11 mouse cellular contexts compared by ENCODE assay signal in genomic region chr4:127354506-127355485, GRCm38 (mm10). TPM values are rescaled to one million over a fixed set of nuclear protein-coding genes. Genes with fewer than 3 reads are reported as not detected.
A peak's percentile ranks its signal among the peaks of the same experiment; 100 is the strongest.
DNase-seq lines count a peak whose midpoint lies in the region; ATAC-seq lines count a peak whose summit lies in the region.
"Had no signal": no experiment of that assay in that cellular context is flagged by ENCODE, and none has a peak within 500 bp of the region (broad histone marks: within the 10 kb centered on the region; RNA-seq: fewer than 3 reads in every experiment).

No protein-coding gene starts in this region.

- 23% methylated on average over 15 of the region's 15 CpGs for WGBS in lung, embryonic 15.5 days
- WGBS in hindbrain, embryonic 14.5 days = 81% methylated on average over 15 of the region's 15 CpGs

- peaks cover 3% of the 10 kb centered on the region; the same call in 1 of the 2 replicates for H3K27me3 ChIP-seq in lung, embryonic 15.5 days
- H3K27me3 ChIP-seq in hindbrain, embryonic 14.5 days (ENCODE audit: control insufficient read depth, insufficient read depth, low read length) = no peaks in the 10 kb centered on the region

- no peak overlapping the region for H3K27ac ChIP-seq in lung, embryonic 15.5 days
- no peak overlapping the region for H3K27ac ChIP-seq in hindbrain, embryonic 14.5 days

- 0 out of 2 replicates have a peak, but pooled peaks have one; percentile 3 for ATAC-seq in lung, embryonic 15.5 days (ENCODE audit: borderline replicate concordance, extremely low read depth, low FRiP score, low TSS enrichment)
- no peak for ATAC-seq in hindbrain, embryonic 14.5 days (ENCODE audit: low FRiP score)
- ATAC-seq: hindbrain, embryonic 16.5 days had no signal

- peaks cover 9% of the 10 kb centered on the region for H3K4me1 ChIP-seq in lung, embryonic 15.5 days
- 0 out of 2 replicates have a peak, but pooled peaks cover 8% of the 10 kb centered on the region for H3K4me1 ChIP-seq in hindbrain, embryonic 14.5 days (replicated peaks; ENCODE audit: control insufficient read depth, insufficient read depth, low read length)

- no peaks in the 10 kb centered on the region for H3K36me3 ChIP-seq in lung, embryonic 15.5 days
- no peaks in the 10 kb centered on the region for H3K36me3 ChIP-seq in hindbrain, embryonic 14.5 days (replicated peaks; ENCODE audit: control insufficient read depth, insufficient read depth)

- H3K4me2 ChIP-seq in lung, embryonic 15.5 days = no peak overlapping the region
- H3K4me2 ChIP-seq in hindbrain, embryonic 14.5 days (replicated peaks) = no peak overlapping the region

- no peak overlapping the region for H3K9ac ChIP-seq in lung, embryonic 15.5 days
- H3K9ac ChIP-seq in hindbrain, embryonic 14.5 days = no peak overlapping the region

- H3K9me3 ChIP-seq in lung, embryonic 15.5 days = no peaks in the 10 kb centered on the region
- H3K9me3 ChIP-seq in hindbrain, embryonic 14.5 days (ENCODE audit: control insufficient read depth, low read length) = no peaks in the 10 kb centered on the region

- no peak overlapping the region for H3K4me3 ChIP-seq in lung, embryonic 15.5 days
- no peak overlapping the region for H3K4me3 ChIP-seq in hindbrain, embryonic 14.5 days (replicated peaks; ENCODE audit: low read length)

- DNase-seq in lung, postnatal 10 days = no peak
- peak; percentile 18 for DNase-seq in adipocyte (ENCODE audit: low spot score)
- peak; percentile 96 for DNase-seq in fibroblast of lung, adult 2 months (ENCODE audit: low read depth)
- peak; percentile 73 to 81 for DNase-seq in kidney, postnatal 4 days
- DNase-seq in left cerebral cortex, adult 8-10 months (ENCODE audit: low spot score in 2 of 2) = no peak
- no peak for DNase-seq in hindbrain, embryonic 14.5 days (ENCODE audit: low spot score)
- DNase-seq: lung, postnatal 14 days; thymus, postnatal 4 days had no signal

RNA-seq across cellular contexts. Expression of gene Gjb4, which starts 0.9 kb away (rescaled TPM):
- 0.10 TPM in 1 of 2 replicates, not detected in the other for polyA plus RNA-seq in lung, embryonic 15.5 days (2015; fragmentation: Nextera tagmentation; extraction: Ambion mirVana)
- not detected for total RNA-seq in left cerebral cortex, adult 8-10 months (2022)
- polyA plus RNA-seq in hindbrain, embryonic 14.5 days (2014; fragmentation: Nextera tagmentation; extraction: Ambion mirVana) = 0.17 TPM in 1 of 2 replicates, not detected in the other
- polyA plus RNA-seq: frontal cortex, adult 2 months; hindbrain, embryonic 16.5 days had no signal

RNA-seq across cellular contexts. Expression of gene Gjb5, which starts 3.2 kb away (rescaled TPM):
- polyA plus RNA-seq in lung, embryonic 15.5 days (2015; fragmentation: Nextera tagmentation; extraction: Ambion mirVana) = 0.57 and 0.60 TPM in 2 replicates
- not detected for total RNA-seq in left cerebral cortex, adult 8-10 months (2022)
- polyA plus RNA-seq in hindbrain, embryonic 14.5 days (2014; fragmentation: Nextera tagmentation; extraction: Ambion mirVana) = 0.12 and 0.21 TPM in 2 replicates

RNA-seq across cellular contexts. Expression of gene Gjb3, which starts 24.2 kb away (rescaled TPM):
- 1.6 and 2.0 TPM in 2 replicates for polyA plus RNA-seq in lung, embryonic 15.5 days (2015; fragmentation: Nextera tagmentation; extraction: Ambion mirVana)
- total RNA-seq in left cerebral cortex, adult 8-10 months (2022) = not detected
- polyA plus RNA-seq in hindbrain, embryonic 14.5 days (2014; fragmentation: Nextera tagmentation; extraction: Ambion mirVana) = 0.17 TPM in 1 of 2 replicates, not detected in the other

RNA-seq across cellular contexts. Expression of gene Gja4, which starts 41.0 kb away (rescaled TPM):
- 31.2 and 33.2 TPM in 2 replicates for polyA plus RNA-seq in lung, embryonic 15.5 days (2015; fragmentation: Nextera tagmentation; extraction: Ambion mirVana)
- total RNA-seq in left cerebral cortex, adult 8-10 months (2022) = 1 to 10 TPM; 3.7 to 4.6 (median 3.9) TPM
- polyA plus RNA-seq in hindbrain, embryonic 14.5 days (2014; fragmentation: Nextera tagmentation; extraction: Ambion mirVana) = 25.4 and 27.0 TPM in 2 replicates

Comparison
In these comparisons a context has a peak if more than half of its experiments do, and no peak if none do; other contexts are left out.
1. DNase-seq: peak in adipocyte (single experiment), fibroblast of lung, adult 2 months (single experiment) and kidney, postnatal 4 days (2 of 2); none in lung, postnatal 10 days (single experiment), left cerebral cortex, adult 8-10 months (0 of 2) and hindbrain, embryonic 14.5 days (single experiment).